Mouse (Mus musculus) heart, postnatal 0 days (tissue): Measurements from ENCODE around the gene Eif4enif1.

Experiments used
- CTCF ChIP-seq: IDR thresholded peaks from 2 replicates; pipeline ENCODE4 v1.5.1; 2016; ENCODE audit warnings: antibody characterized with exemption, control low read depth, low read depth
- EP300 ChIP-seq: IDR thresholded peaks from 2 replicates; pipeline ENCODE4 v1.6.1; 2016; ENCODE audit warnings: antibody characterized with exemption, low read depth

DNA sequence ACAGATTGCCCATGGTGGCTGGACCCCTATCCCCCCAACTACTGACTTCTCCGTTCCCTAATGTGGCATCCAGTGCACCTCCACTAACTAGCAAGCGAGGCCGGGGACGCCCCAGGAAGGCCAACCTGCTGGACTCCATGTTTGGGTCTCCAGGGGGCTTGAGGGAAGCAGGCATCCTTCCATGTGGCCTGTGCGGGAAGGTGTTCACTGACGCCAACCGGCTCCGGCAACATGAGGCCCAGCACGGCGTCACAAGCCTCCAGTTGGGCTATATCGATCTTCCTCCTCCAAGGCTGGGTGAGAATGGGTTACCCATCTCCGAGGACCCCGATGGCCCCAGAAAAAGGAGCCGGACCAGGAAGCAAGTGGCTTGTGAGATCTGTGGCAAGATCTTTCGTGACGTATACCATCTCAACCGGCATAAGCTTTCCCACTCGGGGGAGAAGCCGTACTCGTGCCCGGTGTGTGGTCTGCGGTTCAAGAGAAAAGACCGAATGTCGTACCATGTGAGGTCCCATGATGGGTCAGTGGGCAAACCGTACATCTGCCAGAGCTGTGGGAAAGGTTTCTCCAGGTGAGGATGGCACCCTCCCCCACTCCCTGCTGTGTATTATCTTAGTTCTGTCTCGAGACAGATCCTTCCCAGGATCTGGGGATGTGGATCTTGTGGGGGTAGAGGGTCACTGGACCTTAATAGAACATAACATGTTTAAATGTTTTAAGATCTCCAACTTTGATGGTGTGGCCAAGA, 89.3 kb downstream of the Eif4enif1 start:
- TF ChIP-seq EP300: no peak
- no peak for TF ChIP-seq CTCF
